Mouse (Mus musculus) neural tube, embryonic 11.5 days (tissue): Measurements from ENCODE around the gene Ppil6. TPM values are rescaled to one million over a fixed set of nuclear protein-coding genes. Genes with fewer than 3 reads are reported as not detected.

Source experiments
- ATAC-seq: fragments of 200-750 bp; cut with Nextera tagmentation; 2 replicates; pipeline ENCODE4 v1.8.0; 2017; ENCODE audit warnings: moderate number of reproducible peaks, mild to moderate bottlenecking, moderate TSS enrichment, moderate library complexity; ENCODE audit not compliant: insufficient read depth, low FRiP score, low TSS enrichment
- DNase-seq: peaks from one replicate; pipeline ENCODE4 v3.0.0-alpha.2; 2015; ENCODE audit warnings: low spot score
- H3K27ac ChIP-seq: fragments of 300-500 bp; sonication (generic); 2 replicates; pipeline ENCODE4 v1.5.1; 2014; ENCODE audit warnings: low read depth, mild to moderate bottlenecking, low read length
- H3K27me3 ChIP-seq: fragments of 300-500 bp; sonication (generic); 2 replicates; pipeline ENCODE4 v1.6.1; 2014; ENCODE audit warnings: mild to moderate bottlenecking, low read length, mixed read lengths; ENCODE audit not compliant: control insufficient read depth, insufficient read depth
- H3K36me3 ChIP-seq: fragments of 300-500 bp; sonication (generic); 2 replicates; pipeline ENCODE4 v1.6.1; 2014; ENCODE audit warnings: mild to moderate bottlenecking, low read length, moderate library complexity, mixed read lengths; ENCODE audit not compliant: control insufficient read depth, insufficient read depth
- H3K4me1 ChIP-seq: fragments of 300-500 bp; sonication (generic); 2 replicates; pipeline ENCODE4 v1.6.1; 2014; ENCODE audit warnings: low read length, mixed read lengths; ENCODE audit not compliant: control insufficient read depth, insufficient read depth
- H3K4me2 ChIP-seq: fragments of 300-500 bp; sonication (generic); 2 replicates; pipeline ENCODE4 v1.6.1; 2014; ENCODE audit warnings: low read depth, mild to moderate bottlenecking, moderate library complexity
- H3K4me3 ChIP-seq: fragments of 300-500 bp; sonication (generic); 2 replicates; pipeline ENCODE4 v1.5.1; 2014; ENCODE audit warnings: low read depth, low read length
- H3K9ac ChIP-seq: fragments of 300-500 bp; sonication (generic); 2 replicates; pipeline ENCODE4 v1.6.1; 2014; ENCODE audit warnings: mild to moderate bottlenecking, low read length
- H3K9me3 ChIP-seq: fragments of 300-500 bp; sonication (generic); 2 replicates; pipeline ENCODE4 v1.6.1; 2016; ENCODE audit warnings: low read length; ENCODE audit not compliant: control insufficient read depth
- WGBS: fragments of 180-500 bp; shearing (Covaris S2); extraction: QIAGEN DNeasy Blood & Tissue Kit; methylation state at CpG from one replicate; pipeline ENCODE4 v1.1.7; 2014; 5-methylcytosine and 5-hydroxymethylcytosine counted together
- polyA plus RNA-seq: library from polyadenylated mRNA; unstranded; fragments of >200 nt; fragmentation: Nextera tagmentation; extraction: Ambion mirVana; gene quantifications from 2 replicates; pipeline ENCODE4 v1.2.1, GENCODE M21; 2014

Gene Ppil6
- polyA plus RNA-seq, 1 experiment from 2014 or later: 0.58 TPM

GRCm38 (mm10) chr10:41535991-41536390 is 45.8 kb downstream of the Ppil6 start:
- Histone ChIP-seq H3K9me3 (no peaks in the 10 kb centered on the region), H3K9ac (no peak overlapping the region), H3K27ac (no peak overlapping the region), H3K4me2 (no peak overlapping the region), H3K27me3 (no peaks in the 10 kb centered on the region), H3K36me3 (peaks cover 6% of the 10 kb centered on the region), H3K4me1 (no peaks in the 10 kb centered on the region), H3K4me3 (no peak overlapping the region)
- DNase-seq (no peak), ATAC-seq (no peak)
- WGBS: 93% methylated on average over 2 of the region's 2 CpGs

- no peaks in the 10 kb centered on the region for H3K9me3 ChIP-seq
- no peak overlapping the region for H3K4me2 ChIP-seq
- H3K27ac ChIP-seq: no peak overlapping the region
- no peaks in the 10 kb centered on the region for H3K27me3 ChIP-seq
- no peaks in the 10 kb centered on the region for H3K4me1 ChIP-seq
- 86% methylated on average over 1 of the region's 1 CpGs for WGBS
- H3K9ac ChIP-seq: no peak overlapping the region
- ATAC-seq: no peak
- no peak overlapping the region for H3K4me3 ChIP-seq
- peaks cover 6% of the 10 kb centered on the region for H3K36me3 ChIP-seq
- DNase-seq: no peak
Measured at GRCm38 (mm10) chr10:41536714-41537113, 46.5 kb downstream of the Ppil6 start.

- Histone ChIP-seq H3K4me1 (no peaks in the 10 kb centered on the region), H3K27me3 (no peaks in the 10 kb centered on the region), H3K4me3 (no peak overlapping the region), H3K27ac (no peak overlapping the region), H3K4me2 (no peak overlapping the region), H3K9me3 (no peaks in the 10 kb centered on the region), H3K9ac (no peak overlapping the region), H3K36me3 (peaks cover 6% of the 10 kb centered on the region)
- 92% methylated on average over 4 of the region's 4 CpGs for WGBS
- no peak for DNase-seq
- ATAC-seq: no peak
Measured at GRCm38 (mm10) chr10:41537226-41537982, 47.2 kb downstream of the Ppil6 start.

GRCm38 (mm10) chr10:41537983-41538330 is 47.7 kb downstream of the Ppil6 start:
- no peak for DNase-seq
- Histone ChIP-seq H3K4me3 (no peak overlapping the region), H3K36me3 (peaks cover 2% of the 10 kb centered on the region), H3K27me3 (no peaks in the 10 kb centered on the region), H3K9me3 (no peaks in the 10 kb centered on the region), H3K4me1 (no peaks in the 10 kb centered on the region), H3K27ac (no peak overlapping the region), H3K9ac (no peak overlapping the region), H3K4me2 (no peak overlapping the region)
- no peak for ATAC-seq
- 86% methylated on average over 3 of the region's 3 CpGs for WGBS

- ATAC-seq: no peak
- H3K27ac ChIP-seq: no peak overlapping the region
- H3K4me1 ChIP-seq: no peaks in the 10 kb centered on the region
- no peak overlapping the region for H3K9ac ChIP-seq
- H3K4me2 ChIP-seq: no peak overlapping the region
- no peaks in the 10 kb centered on the region for H3K9me3 ChIP-seq
- no peak overlapping the region for H3K4me3 ChIP-seq
- H3K27me3 ChIP-seq: no peaks in the 10 kb centered on the region
- 98% methylated on average over 4 of the region's 4 CpGs for WGBS
- peaks cover 2% of the 10 kb centered on the region; the same call in 1 of the 2 replicates for H3K36me3 ChIP-seq
- no peak for DNase-seq
Measured at GRCm38 (mm10) chr10:41538986-41539385, 48.7 kb downstream of the Ppil6 start.

GRCm38 (mm10) chr10:41542057-41542456 is 51.8 kb downstream of the Ppil6 start:
- DNase-seq (no peak), ATAC-seq (no peak)
- H3K27ac ChIP-seq: no peak overlapping the region
- H3K9me3 ChIP-seq: no peaks in the 10 kb centered on the region
- H3K36me3 ChIP-seq: no peaks in the 10 kb centered on the region
- H3K27me3 ChIP-seq: no peaks in the 10 kb centered on the region
- WGBS: 95% methylated on average over 6 of the region's 6 CpGs
- H3K4me3 ChIP-seq: no peak overlapping the region
- no peak overlapping the region for H3K9ac ChIP-seq
- no peaks in the 10 kb centered on the region for H3K4me1 ChIP-seq
- no peak overlapping the region for H3K4me2 ChIP-seq

- Histone ChIP-seq H3K9me3 (peaks cover 1% of the 10 kb centered on the region; the same call in 1 of the 2 replicates), H3K36me3 (no peaks in the 10 kb centered on the region), H3K4me3 (no peak overlapping the region), H3K4me2 (no peak overlapping the region), H3K27me3 (no peaks in the 10 kb centered on the region), H3K4me1 (no peaks in the 10 kb centered on the region), H3K9ac (no peak overlapping the region), H3K27ac (no peak overlapping the region)
- WGBS: 90% methylated on average over 4 of the region's 4 CpGs
- DNase-seq (no peak), ATAC-seq (no peak)
Measured at GRCm38 (mm10) chr10:41543439-41543838, 53.2 kb downstream of the Ppil6 start.

GRCm38 (mm10) chr10:41543844-41544243 is 53.6 kb downstream of the Ppil6 start:
- Histone ChIP-seq H3K9me3 (peaks cover 4% of the 10 kb centered on the region; the same call in 1 of the 2 replicates), H3K4me3 (no peak overlapping the region), H3K36me3 (no peaks in the 10 kb centered on the region), H3K27me3 (no peaks in the 10 kb centered on the region), H3K4me2 (no peak overlapping the region), H3K27ac (no peak overlapping the region), H3K4me1 (no peaks in the 10 kb centered on the region), H3K9ac (no peak overlapping the region)
- ATAC-seq: no peak
- 72% methylated on average over 2 of the region's 2 CpGs for WGBS
- no peak for DNase-seq

GRCm38 (mm10) chr10:41544481-41545190 is 54.4 kb downstream of the Ppil6 start:
- ATAC-seq (no peak), DNase-seq (no peak)
- Histone ChIP-seq H3K36me3 (no peaks in the 10 kb centered on the region), H3K27me3 (no peaks in the 10 kb centered on the region), H3K9ac (no peak overlapping the region), H3K4me3 (no peak overlapping the region), H3K4me1 (no peaks in the 10 kb centered on the region), H3K27ac (no peak overlapping the region), H3K9me3 (peaks cover 8% of the 10 kb centered on the region), H3K4me2 (no peak overlapping the region)
- WGBS: 6% methylated on average over 7 of the region's 7 CpGs
